Mouse (Mus musculus): Measurements from ENCODE around the gene Mif4gd.

- TF ChIP-seq GATA1 (IDR thresholded peaks at IDR 0.05; ENCODE audit: low read length) (no peak), TAL1 (IDR thresholded peaks at IDR 0.05; ENCODE audit: low read length) (no peak)
These were observed 20.1 kb upstream of the Mif4gd start for GRCm38 (mm10) chr11:115632862-115633261.

Measured in erythroblast, embryonic 14.5 days (primary cell).